Mouse (Mus musculus) intestine, embryonic 14.5 days (tissue): ENCODE data around the gene Akr1a1. TPM values are rescaled to one million over a fixed set of nuclear protein-coding genes. Genes with fewer than 3 reads are reported as not detected.

Experiments used
- ATAC-seq: fragments of 200-750 bp; cut with Nextera tagmentation; replicated peaks from 2 replicates; pipeline ENCODE4 v1.8.0; 2017; ENCODE audit warnings: low read depth, moderate number of reproducible peaks, moderate TSS enrichment, moderate library complexity; ENCODE audit not compliant: low FRiP score, low TSS enrichment
- DNase-seq: peaks from one replicate; pipeline ENCODE4 v3.0.0-alpha.2; 2018; ENCODE audit warnings: low spot score
- H3K27ac ChIP-seq: fragments of 300-500 bp; sonication (generic); 2 replicates; pipeline ENCODE4 v1.5.1; 2014; ENCODE audit warnings: low read depth, mild to moderate bottlenecking, control low read depth
- H3K27me3 ChIP-seq: fragments of 300-500 bp; sonication (generic); replicated peaks from 2 replicates; pipeline ENCODE4 v1.6.1; 2014; ENCODE audit warnings: low read length, control low read depth; ENCODE audit not compliant: control insufficient read depth, insufficient read depth
- H3K36me3 ChIP-seq: fragments of 300-500 bp; sonication (generic); 2 replicates; pipeline ENCODE4 v1.6.1; 2014; ENCODE audit warnings: low read length, control low read depth; ENCODE audit not compliant: control insufficient read depth, insufficient read depth
- H3K4me1 ChIP-seq: fragments of 300-500 bp; sonication (generic); replicated peaks from 2 replicates; pipeline ENCODE4 v1.6.1; 2014; ENCODE audit warnings: low read length, control low read depth, mixed read lengths; ENCODE audit not compliant: control insufficient read depth, insufficient read depth
- H3K4me2 ChIP-seq: fragments of 300-500 bp; sonication (generic); 2 replicates; pipeline ENCODE4 v1.6.1; 2014; ENCODE audit warnings: low read length
- H3K4me3 ChIP-seq: fragments of 300-500 bp; sonication (generic); 2 replicates; pipeline ENCODE4 v1.5.1; 2014; ENCODE audit warnings: low read depth, low read length, control low read depth, mixed read lengths
- H3K9ac ChIP-seq: fragments of 300-500 bp; sonication (generic); 2 replicates; pipeline ENCODE4 v1.6.1; 2014; ENCODE audit warnings: mild to moderate bottlenecking, low read length
- H3K9me3 ChIP-seq: fragments of 300-500 bp; sonication (generic); 2 replicates; pipeline ENCODE4 v1.6.1; 2016; ENCODE audit warnings: low read length, control low read depth; ENCODE audit not compliant: control insufficient read depth
- WGBS: fragments of 180-500 bp; shearing (Covaris S2); extraction: QIAGEN DNeasy Blood & Tissue Kit; methylation state at CpG from one replicate; pipeline ENCODE4 v1.1.7; 2014; 5-methylcytosine and 5-hydroxymethylcytosine counted together
- polyA plus RNA-seq: library from polyadenylated mRNA; unstranded; fragments of >200 nt; fragmentation: Nextera tagmentation; extraction: Ambion mirVana; gene quantifications from 2 replicates; pipeline ENCODE4 v1.2.1, GENCODE M21; 2014

Akr1a1 gene
- polyA plus RNA-seq, 1 experiment from 2014 or later = 764 TPM

DNA sequence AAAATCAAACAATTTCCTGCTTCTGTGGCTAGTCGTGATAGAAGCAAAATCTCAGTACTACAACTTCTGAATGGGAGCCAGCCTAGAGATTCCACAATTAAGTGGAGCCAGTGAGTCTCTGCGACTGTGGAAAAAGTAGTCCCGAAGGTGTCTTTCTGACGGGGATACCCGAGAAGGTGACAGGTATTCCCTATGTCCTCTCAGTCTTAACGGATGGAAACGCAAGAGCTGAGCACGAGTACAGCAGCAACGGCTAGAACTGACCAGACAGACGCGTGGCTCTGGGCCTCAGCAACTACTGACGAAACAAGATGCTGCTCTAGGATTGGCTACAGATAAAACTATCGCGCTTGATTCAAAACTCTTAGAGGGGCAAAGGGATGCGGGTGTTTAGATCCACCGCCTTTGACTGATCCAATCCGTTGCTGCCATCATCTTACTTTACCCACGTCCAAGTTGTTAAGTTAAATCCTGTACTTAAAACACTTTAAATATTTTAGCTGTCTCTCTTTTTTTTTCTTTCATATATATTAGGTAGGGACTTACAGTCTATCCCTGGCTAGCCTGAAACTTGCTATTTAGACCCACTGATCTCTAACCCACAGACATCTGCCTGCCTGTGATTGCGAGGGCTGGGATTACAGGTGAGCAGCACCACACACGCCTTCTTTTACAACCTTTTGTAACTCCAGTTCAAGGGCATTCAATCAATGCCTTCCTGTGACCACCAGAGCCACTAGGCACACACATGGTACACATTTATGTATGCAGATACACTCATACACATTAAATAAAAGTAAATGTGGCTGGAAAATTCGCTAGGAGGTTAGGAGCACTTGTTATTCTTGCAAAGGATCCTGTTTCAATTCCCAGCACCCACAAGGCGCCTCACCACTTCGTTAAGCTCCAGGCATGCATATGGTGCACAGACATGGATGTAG lies 23.5 kb downstream of the Akr1a1 start, which contains the start of gene Nasp:
TSS of gene Nasp (minus strand) at position 220 of the 941 bp plus-strand sequence.
- H3K4me3 ChIP-seq = peak within 1 kb of the TSS; percentile 98
- peaks cover 13% of the 10 kb centered on the region for H3K4me1 ChIP-seq
- peak within 1 kb of the TSS; percentile 77 for H3K4me2 ChIP-seq
- H3K27me3 ChIP-seq = no peaks in the 10 kb centered on the region
- H3K9me3 ChIP-seq = no peaks in the 10 kb centered on the region
- peak within 1 kb of the TSS; percentile 97 for H3K9ac ChIP-seq
- H3K27ac ChIP-seq = peak within 1 kb of the TSS; percentile 97
- DNase-seq (peak; percentile 92), ATAC-seq (peak; percentile 88)
- 0 out of 2 replicates have a peak, but pooled peaks cover 5% of the 10 kb centered on the region for H3K36me3 ChIP-seq
- 6% methylated on average over 23 of the region's 23 CpGs for WGBS

DNA sequence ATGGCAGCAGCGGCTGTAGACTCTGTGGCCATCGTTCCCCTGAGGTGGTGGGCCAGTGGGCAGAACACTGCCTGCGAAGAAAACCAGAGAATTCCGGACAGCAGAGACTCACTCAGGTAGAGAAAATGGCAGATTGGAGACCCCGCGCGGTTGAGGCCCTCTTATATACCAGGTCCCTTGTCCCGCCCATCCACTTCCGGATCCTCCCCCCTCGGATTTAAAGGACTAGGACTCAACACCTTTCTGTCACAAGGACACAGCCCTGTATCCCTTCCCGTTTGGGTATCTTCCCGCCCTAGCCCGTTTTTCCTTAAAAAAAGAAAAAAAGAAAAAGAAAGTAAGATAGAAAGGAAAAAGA lies 24.1 kb downstream of the Akr1a1 start:
- Histone ChIP-seq H3K27me3 (no peaks in the 10 kb centered on the region), H3K27ac (peak overlapping the region; percentile 97), H3K4me1 (peaks cover 13% of the 10 kb centered on the region), H3K9me3 (no peaks in the 10 kb centered on the region), H3K36me3 (peaks cover 6% of the 10 kb centered on the region), H3K4me3 (peak overlapping the region; percentile 98), H3K4me2 (peak overlapping the region; percentile 77), H3K9ac (peak overlapping the region; percentile 97)
- under 1% methylated on average over 13 of the region's 13 CpGs for WGBS
- peak; percentile 93 for ATAC-seq
- peak; percentile 99 for DNase-seq

DNA sequence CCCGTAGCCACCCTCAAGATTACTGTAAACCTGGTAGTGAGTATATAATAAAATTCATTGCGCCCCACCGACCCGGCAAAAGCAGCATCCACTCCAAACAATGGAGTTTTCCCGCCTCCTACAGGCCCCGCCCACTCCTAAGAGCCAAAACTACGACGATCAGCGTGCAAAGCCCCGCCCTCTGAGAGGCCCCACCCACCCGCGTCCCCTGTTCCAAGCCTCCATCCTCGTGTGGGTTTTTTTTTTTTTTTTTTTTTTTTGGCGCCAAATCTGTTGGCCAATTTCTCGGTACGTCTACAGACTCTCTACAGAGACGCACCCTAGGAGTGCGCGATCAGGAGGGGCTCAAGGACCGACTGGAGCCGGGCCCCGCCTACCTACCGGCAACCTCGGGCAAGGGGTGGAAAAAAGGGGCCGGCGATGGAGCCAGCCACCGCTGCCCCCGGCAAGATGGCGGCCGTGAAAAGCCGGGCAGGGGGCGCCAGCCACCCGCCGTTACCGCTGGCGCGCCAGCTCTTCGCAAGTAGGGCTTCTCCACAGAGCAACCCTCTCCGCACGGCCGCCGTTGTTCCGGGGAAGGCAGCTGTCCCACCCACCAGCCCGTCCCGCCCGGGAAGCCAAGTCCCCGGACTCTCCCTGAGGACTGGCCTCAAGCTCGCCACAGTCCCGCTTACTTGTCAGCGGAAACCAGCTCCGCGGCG lies 24.7 kb downstream of the Akr1a1 start:
- ATAC-seq (peak; percentile 81), DNase-seq (peak; percentile 95)
- Histone ChIP-seq H3K9ac (peak overlapping the region; percentile 97), H3K4me3 (peak overlapping the region; percentile 98), H3K9me3 (no peaks in the 10 kb centered on the region), H3K27ac (peak overlapping the region; percentile 97), H3K4me2 (peak overlapping the region; percentile 78), H3K4me1 (peaks cover 13% of the 10 kb centered on the region), H3K36me3 (peaks cover 12% of the 10 kb centered on the region), H3K27me3 (no peaks in the 10 kb centered on the region)
- under 1% methylated on average over 52 of the region's 53 CpGs for WGBS

DNA sequence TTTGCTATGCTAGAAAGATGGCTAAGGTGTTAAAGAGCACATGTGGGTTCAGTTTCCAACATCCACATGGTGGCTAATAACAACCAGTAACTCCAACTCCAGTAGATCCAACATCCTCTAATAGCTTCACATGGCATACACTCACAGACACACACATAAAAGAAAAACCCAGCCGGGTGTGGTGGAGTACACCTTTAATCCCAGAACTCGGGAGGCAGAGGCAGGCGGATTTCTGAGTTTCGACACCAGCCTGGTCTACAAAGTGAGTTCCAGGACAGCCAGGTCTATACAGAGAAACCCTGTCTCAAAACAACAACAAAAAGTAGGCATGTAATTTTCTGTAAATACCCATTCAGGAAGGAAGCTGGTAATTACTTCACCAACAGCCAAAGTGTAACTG lies 26.6 kb downstream of the Akr1a1 start:
- Histone ChIP-seq H3K27ac (no peak overlapping the region), H3K4me3 (no peak overlapping the region), H3K9me3 (no peaks in the 10 kb centered on the region), H3K9ac (no peak overlapping the region), H3K27me3 (no peaks in the 10 kb centered on the region), H3K4me1 (peaks cover 13% of the 10 kb centered on the region), H3K4me2 (no peak overlapping the region), H3K36me3 (peaks cover 30% of the 10 kb centered on the region)
- DNase-seq (no peak), ATAC-seq (no peak)
- 96% methylated on average over 4 of the region's 4 CpGs for WGBS

DNA sequence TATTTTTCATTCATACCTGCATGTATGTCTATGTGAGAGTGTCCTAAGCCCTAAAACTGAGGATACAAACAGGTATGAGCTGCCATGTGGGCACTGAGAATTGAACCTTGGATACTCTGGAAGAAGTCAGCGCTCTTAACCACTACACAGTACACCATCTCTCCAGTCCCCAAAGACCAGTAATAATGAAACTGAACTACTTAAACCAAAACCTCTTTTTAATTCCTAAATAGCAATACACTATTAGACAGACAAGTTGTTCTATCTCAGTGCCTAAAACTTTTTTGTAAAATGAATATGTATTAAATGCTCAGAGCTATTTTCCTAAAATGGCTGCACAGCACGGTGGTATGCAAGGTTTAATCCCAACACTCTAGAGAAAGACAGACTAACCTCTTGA lies 36.2 kb downstream of the Akr1a1 start:
- Histone ChIP-seq H3K9ac (no peak overlapping the region), H3K4me3 (no peak overlapping the region), H3K9me3 (no peaks in the 10 kb centered on the region), H3K27ac (no peak overlapping the region), H3K36me3 (peaks cover 85% of the 10 kb centered on the region), H3K27me3 (no peaks in the 10 kb centered on the region), H3K4me2 (no peak overlapping the region), H3K4me1 (no peaks in the 10 kb centered on the region)
- ATAC-seq (no peak), DNase-seq (no peak)
- 93% methylated on average over 2 of the region's 2 CpGs for WGBS

DNA sequence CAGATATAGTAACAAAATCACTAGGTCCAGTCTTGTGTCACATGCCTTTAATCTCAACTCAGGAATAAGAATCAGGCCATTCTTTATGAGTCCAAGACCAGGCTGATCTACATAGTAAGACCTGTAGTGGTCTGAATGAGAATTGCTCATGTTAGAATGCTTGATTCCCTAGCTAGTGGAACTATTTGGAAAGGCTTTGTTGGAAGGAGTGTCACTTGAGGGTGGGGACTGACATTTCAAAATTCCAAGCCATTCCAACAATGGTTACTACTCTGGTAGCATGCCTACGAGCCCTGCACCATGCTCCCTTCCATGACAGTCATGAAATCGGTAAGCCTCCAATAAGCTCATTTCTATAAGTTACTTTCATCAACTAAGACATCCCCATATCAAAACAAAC lies 38.9 kb downstream of the Akr1a1 start:
- H3K27ac ChIP-seq = no peak overlapping the region
- no peaks in the 10 kb centered on the region for H3K9me3 ChIP-seq
- no peak overlapping the region for H3K9ac ChIP-seq
- no peak overlapping the region for H3K4me3 ChIP-seq
- no peak for ATAC-seq
- WGBS = 95% methylated on average over 2 of the region's 2 CpGs
- no peak for DNase-seq
- H3K4me2 ChIP-seq = no peak overlapping the region
- no peaks in the 10 kb centered on the region for H3K27me3 ChIP-seq
- peaks cover 83% of the 10 kb centered on the region for H3K36me3 ChIP-seq
- H3K4me1 ChIP-seq = no peaks in the 10 kb centered on the region

DNA sequence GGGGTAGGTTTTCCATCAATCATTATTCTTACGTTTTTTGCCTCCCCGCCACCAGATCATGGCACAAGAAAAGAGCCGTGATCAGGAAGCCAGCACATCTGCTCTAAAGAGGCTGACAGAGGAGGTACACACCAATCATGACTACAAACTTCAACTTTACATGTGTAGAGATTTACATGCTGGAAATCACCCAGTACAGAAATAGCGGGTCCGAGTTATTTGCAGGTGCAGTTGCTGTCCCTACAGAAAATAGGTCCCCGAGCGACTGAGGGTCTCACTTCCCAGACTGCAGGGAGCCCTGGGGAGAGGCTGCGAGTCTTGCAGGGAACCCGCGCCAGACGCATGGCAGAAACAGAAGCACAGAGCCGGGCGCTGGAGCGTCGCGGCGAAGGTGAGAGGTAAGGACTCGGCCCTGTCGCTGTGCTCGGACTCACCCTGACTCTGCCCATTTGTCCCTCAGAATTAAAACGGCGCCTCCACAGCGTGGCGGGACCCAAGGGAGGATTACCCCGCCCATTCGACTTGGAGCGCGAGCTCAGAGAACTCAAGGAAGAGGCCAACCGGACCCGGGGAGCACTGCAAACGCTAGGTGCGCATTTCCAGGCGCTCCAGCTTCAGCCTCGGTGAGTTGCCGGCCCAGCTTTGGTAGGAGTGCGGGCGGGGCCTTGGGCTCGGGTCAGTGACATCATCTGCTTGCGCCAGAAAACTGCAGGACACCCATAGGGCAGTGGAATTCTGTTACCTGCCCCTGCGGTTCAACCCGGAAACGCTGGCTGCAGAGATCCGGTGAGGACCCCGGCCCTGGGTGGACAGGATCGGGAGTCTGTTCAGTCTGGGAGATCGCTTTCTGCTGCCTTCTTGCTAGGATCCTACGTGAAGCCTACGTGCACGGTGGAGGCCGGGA lies 54.2 kb downstream of the Akr1a1 start:
- Histone ChIP-seq H3K4me1 (peaks cover 10% of the 10 kb centered on the region), H3K27me3 (no peaks in the 10 kb centered on the region), H3K9me3 (no peaks in the 10 kb centered on the region), H3K36me3 (peaks cover 47% of the 10 kb centered on the region), H3K27ac (peak overlapping the region; percentile 76), H3K9ac (peak overlapping the region; percentile 69), H3K4me2 (peak overlapping the region; percentile 92), H3K4me3 (peak overlapping the region; percentile 66)
- DNase-seq (peak; percentile 94), ATAC-seq (peak; percentile 93)
- WGBS = under 1% methylated on average over 50 of the region's 50 CpGs

DNA sequence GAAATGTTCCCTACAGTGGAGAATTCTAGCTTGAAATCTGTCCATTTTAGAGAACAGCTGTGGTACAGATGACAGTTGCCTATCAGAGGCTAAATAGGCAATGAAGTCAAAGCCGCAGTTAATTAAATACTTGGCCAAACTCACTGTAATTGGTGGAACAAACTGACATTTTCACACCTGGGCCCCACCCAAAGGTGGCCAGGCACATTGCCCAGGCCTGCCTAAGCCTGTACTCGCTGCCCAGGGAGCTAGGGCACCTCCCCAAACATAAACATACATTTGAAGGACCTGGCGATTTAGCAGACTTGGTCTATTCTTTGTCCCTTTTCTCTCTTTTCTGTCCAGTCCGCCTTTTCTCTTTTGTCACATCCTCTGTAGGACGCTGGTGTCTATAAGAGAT lies 55.1 kb downstream of the Akr1a1 start, which contains the start of gene Ccdc17:
TSS of gene Ccdc17 (plus strand) at position 276 of the 400 bp plus-strand sequence.
- peaks cover 47% of the 10 kb centered on the region for H3K36me3 ChIP-seq
- H3K9me3 ChIP-seq = no peaks in the 10 kb centered on the region
- WGBS = 22% methylated on average over 5 of the region's 5 CpGs
- H3K27me3 ChIP-seq = no peaks in the 10 kb centered on the region
- peak within 1 kb of the TSS; percentile 76 for H3K27ac ChIP-seq
- no peak for ATAC-seq
- DNase-seq = no peak
- peak within 1 kb of the TSS; percentile 69 for H3K9ac ChIP-seq
- peaks cover 10% of the 10 kb centered on the region for H3K4me1 ChIP-seq
- peak within 1 kb of the TSS; percentile 92 for H3K4me2 ChIP-seq
- peak within 1 kb of the TSS; percentile 66 for H3K4me3 ChIP-seq
